Mouse (Mus musculus): ENCODE data around the gene Pde4d. TPM values are rescaled to one million over a fixed set of nuclear protein-coding genes. Genes with fewer than 3 reads are reported as not detected.

Gene Pde4d
- polyA plus RNA-seq, 1 experiment from 2014 or later = 14.6 TPM

DNA sequence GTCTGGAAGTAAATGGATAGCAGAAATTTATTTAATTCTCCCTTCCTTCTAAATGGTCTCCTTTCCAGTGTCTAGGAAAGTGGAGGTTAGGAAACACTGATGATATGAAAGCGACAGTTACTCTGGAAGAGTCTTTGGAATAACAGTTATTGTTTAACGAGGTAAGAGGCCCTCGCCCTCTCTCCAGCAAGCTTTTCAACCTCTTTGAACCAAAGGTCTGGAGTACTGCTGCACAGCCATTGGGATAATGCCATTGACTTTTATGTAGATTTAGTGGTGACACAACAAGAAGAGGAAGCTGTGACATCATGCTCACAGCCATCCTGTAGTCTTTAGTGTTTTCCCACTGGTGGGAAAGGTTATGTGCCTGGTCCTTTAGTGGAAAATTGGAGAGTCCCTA, 409.6 kb downstream of the Pde4d start:
- no peak overlapping the region for H3K9ac ChIP-seq (replicated peaks; ENCODE audit: low read length)
- H3K27ac ChIP-seq (replicated peaks; ENCODE audit: low read depth, low read length) = no peak overlapping the region
- no peaks in the 10 kb centered on the region for H3K36me3 ChIP-seq (replicated peaks; ENCODE audit: control insufficient read depth, insufficient read depth, low read depth, low read length)
- H3K4me2 ChIP-seq (ENCODE audit: low read depth, low read length) = no peak overlapping the region
- ATAC-seq (replicated peaks; ENCODE audit: insufficient number of reproducible peaks, low FRiP score, low TSS enrichment, low read depth) (no peak), DNase-seq (ENCODE audit: low spot score) (no peak)
- 87% methylated on average over 3 of the region's 3 CpGs for WGBS
- no peak overlapping the region for H3K4me3 ChIP-seq (ENCODE audit: low read depth, low read length)
- H3K9me3 ChIP-seq (replicated peaks; ENCODE audit: control insufficient read depth, low read length) = no peaks in the 10 kb centered on the region
- H3K27me3 ChIP-seq (ENCODE audit: control insufficient read depth, insufficient read depth, low read length) = no peaks in the 10 kb centered on the region
- H3K4me1 ChIP-seq (ENCODE audit: control insufficient read depth, insufficient read depth, low read length) = no peaks in the 10 kb centered on the region

DNA sequence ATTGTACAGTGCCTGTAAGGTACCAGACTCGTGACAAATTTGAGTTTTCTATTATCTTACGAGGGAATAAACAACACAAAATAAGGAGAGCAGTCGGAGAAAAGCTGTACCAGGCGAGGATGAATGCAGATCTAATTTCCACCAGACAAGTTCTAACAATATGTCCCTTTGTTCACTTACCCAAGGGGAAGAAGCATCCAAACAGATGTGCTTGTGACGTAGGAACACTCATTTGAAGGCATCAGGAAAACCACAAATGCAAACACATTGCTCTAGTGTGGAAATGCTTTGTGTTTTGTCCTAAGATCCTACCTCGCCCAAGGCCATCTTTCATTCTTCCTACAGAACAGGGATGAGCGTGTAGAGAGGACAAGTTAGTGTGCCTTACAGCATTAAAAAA, 411.0 kb downstream of the Pde4d start:
- H3K4me3 ChIP-seq (ENCODE audit: low read depth, low read length) = no peak overlapping the region
- WGBS = 32% methylated on average over 7 of the region's 7 CpGs
- no peak overlapping the region for H3K4me2 ChIP-seq (ENCODE audit: low read depth, low read length)
- no peak for DNase-seq (ENCODE audit: low spot score)
- no peaks in the 10 kb centered on the region for H3K36me3 ChIP-seq (replicated peaks; ENCODE audit: control insufficient read depth, insufficient read depth, low read depth, low read length)
- no peaks in the 10 kb centered on the region for H3K27me3 ChIP-seq (ENCODE audit: control insufficient read depth, insufficient read depth, low read length)
- H3K9me3 ChIP-seq (replicated peaks; ENCODE audit: control insufficient read depth, low read length) = no peaks in the 10 kb centered on the region
- no peak for ATAC-seq (replicated peaks; ENCODE audit: insufficient number of reproducible peaks, low FRiP score, low TSS enrichment, low read depth)
- no peak overlapping the region for H3K9ac ChIP-seq (replicated peaks; ENCODE audit: low read length)
- H3K4me1 ChIP-seq (ENCODE audit: control insufficient read depth, insufficient read depth, low read length) = no peaks in the 10 kb centered on the region
- no peak overlapping the region for H3K27ac ChIP-seq (replicated peaks; ENCODE audit: low read depth, low read length)

DNA sequence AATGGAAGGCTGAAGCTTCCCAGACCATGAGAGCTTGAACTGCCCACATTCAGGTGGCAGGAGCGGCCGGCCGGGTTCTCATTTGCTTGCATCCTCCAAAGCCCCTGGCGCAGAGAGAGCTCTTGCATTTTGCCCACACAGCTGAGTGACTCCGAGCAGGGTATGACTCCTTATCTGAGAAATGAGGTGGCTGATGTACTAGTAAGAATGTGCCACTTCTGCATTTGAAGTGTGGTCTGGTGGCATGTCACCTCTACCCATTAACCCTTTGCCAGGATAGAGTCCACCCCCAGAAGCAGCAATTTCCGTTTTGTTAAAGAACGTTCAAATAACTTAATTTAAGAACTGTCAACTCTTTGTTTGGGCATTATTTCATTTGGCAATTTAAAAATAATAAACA, 412.0 kb downstream of the Pde4d start:
- ATAC-seq (replicated peaks; ENCODE audit: insufficient number of reproducible peaks, low FRiP score, low TSS enrichment, low read depth) = no peak
- DNase-seq (ENCODE audit: low spot score) = no peak

DNA sequence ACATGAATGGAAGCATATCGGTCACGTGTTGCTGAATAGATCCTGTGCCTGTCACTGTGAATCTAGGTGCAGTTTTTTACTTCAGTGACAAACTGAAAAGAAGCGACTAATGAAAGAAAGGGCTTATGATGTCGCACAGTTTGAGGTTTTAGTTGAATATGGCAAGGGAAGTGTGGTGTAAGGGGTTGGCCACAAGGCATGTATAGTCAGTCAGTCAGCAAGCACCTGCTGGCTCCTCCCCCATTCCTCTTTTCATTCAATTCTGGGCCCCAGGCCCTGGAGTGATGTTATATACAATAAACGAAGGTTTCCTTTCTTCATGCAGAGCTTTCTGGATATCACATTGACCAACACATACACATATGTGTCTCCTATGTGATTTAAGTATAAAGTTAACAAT, 412.4 kb downstream of the Pde4d start:
- Histone ChIP-seq H3K4me1 (ENCODE audit: control insufficient read depth, insufficient read depth, low read length) (no peaks in the 10 kb centered on the region), H3K4me3 (ENCODE audit: low read depth, low read length) (no peak overlapping the region), H3K9ac (replicated peaks; ENCODE audit: low read length) (no peak overlapping the region), H3K27ac (replicated peaks; ENCODE audit: low read depth, low read length) (no peak overlapping the region), H3K9me3 (replicated peaks; ENCODE audit: control insufficient read depth, low read length) (no peaks in the 10 kb centered on the region), H3K4me2 (ENCODE audit: low read depth, low read length) (no peak overlapping the region), H3K36me3 (replicated peaks; ENCODE audit: control insufficient read depth, insufficient read depth, low read depth, low read length) (no peaks in the 10 kb centered on the region), H3K27me3 (ENCODE audit: control insufficient read depth, insufficient read depth, low read length) (no peaks in the 10 kb centered on the region)
- DNase-seq (ENCODE audit: low spot score) (no peak), ATAC-seq (replicated peaks; ENCODE audit: insufficient number of reproducible peaks, low FRiP score, low TSS enrichment, low read depth) (no peak)
- WGBS = 79% methylated on average over 5 of the region's 5 CpGs

More for the DNA sequence above, 412.0 kb downstream of the Pde4d start:
- Histone ChIP-seq H3K9me3 (replicated peaks; ENCODE audit: control insufficient read depth, low read length) (no peaks in the 10 kb centered on the region), H3K27ac (replicated peaks; ENCODE audit: low read depth, low read length) (no peak overlapping the region), H3K9ac (replicated peaks; ENCODE audit: low read length) (no peak overlapping the region), H3K4me3 (ENCODE audit: low read depth, low read length) (no peak overlapping the region), H3K27me3 (ENCODE audit: control insufficient read depth, insufficient read depth, low read length) (no peaks in the 10 kb centered on the region), H3K4me1 (ENCODE audit: control insufficient read depth, insufficient read depth, low read length) (no peaks in the 10 kb centered on the region), H3K36me3 (replicated peaks; ENCODE audit: control insufficient read depth, insufficient read depth, low read depth, low read length) (no peaks in the 10 kb centered on the region), H3K4me2 (ENCODE audit: low read depth, low read length) (no peak overlapping the region)
- WGBS = 88% methylated on average over 7 of the region's 7 CpGs

DNA sequence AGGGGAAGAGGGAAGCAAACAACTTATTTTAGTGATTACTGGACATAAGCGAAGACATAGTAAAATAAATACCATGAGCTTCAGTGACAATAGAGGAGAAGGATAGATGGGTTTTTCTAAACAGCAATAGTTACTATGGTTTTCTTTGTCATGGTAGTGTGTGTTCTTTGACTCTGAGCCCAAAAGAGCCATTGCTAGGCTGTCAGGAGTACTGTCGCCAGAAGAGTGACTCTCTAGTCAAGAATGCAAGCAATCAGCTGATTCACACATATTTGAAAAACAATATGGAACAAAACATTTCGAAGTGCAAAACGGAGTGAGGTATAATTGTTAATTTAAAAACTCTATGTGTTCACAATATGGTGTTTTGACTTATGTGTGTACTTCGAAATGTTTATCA, 450.4 kb downstream of the Pde4d start:
- Histone ChIP-seq H3K4me2 (ENCODE audit: low read depth, low read length) (no peak overlapping the region), H3K27ac (replicated peaks; ENCODE audit: low read depth, low read length) (no peak overlapping the region), H3K9me3 (replicated peaks; ENCODE audit: control insufficient read depth, low read length) (no peaks in the 10 kb centered on the region), H3K27me3 (ENCODE audit: control insufficient read depth, insufficient read depth, low read length) (no peaks in the 10 kb centered on the region), H3K4me3 (ENCODE audit: low read depth, low read length) (no peak overlapping the region), H3K4me1 (ENCODE audit: control insufficient read depth, insufficient read depth, low read length) (no peaks in the 10 kb centered on the region), H3K36me3 (replicated peaks; ENCODE audit: control insufficient read depth, insufficient read depth, low read depth, low read length) (no peaks in the 10 kb centered on the region), H3K9ac (replicated peaks; ENCODE audit: low read length) (no peak overlapping the region)
- WGBS = 87% methylated on average over 5 of the region's 5 CpGs
- no peak for ATAC-seq (replicated peaks; ENCODE audit: insufficient number of reproducible peaks, low FRiP score, low TSS enrichment, low read depth)
- no peak for DNase-seq (ENCODE audit: low spot score)

DNA sequence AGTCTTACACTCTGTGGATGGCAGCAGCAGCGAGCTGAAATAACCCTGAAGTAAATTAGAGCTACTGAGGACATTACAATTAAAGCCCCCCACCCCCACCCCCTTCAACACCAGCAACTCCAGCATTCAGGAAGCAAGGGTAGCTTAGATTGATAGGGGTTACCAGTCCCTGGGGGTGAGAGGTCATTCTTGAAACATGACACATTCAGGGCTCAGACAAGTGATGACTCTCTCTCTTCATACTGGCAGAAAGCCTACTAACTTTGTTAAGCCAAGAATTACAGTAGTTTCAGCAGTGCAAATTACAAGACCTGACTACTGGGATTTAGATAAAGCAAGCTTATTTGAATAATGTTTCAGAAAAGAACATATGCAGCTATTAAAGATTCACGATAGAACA, 455.4 kb downstream of the Pde4d start:
- no peaks in the 10 kb centered on the region for H3K4me1 ChIP-seq (ENCODE audit: control insufficient read depth, insufficient read depth, low read length)
- H3K4me3 ChIP-seq (ENCODE audit: low read depth, low read length) = no peak overlapping the region
- ATAC-seq (replicated peaks; ENCODE audit: insufficient number of reproducible peaks, low FRiP score, low TSS enrichment, low read depth) (no peak), DNase-seq (ENCODE audit: low spot score) (peak; percentile 2)
- WGBS = 58% methylated on average over 2 of the region's 2 CpGs
- no peak overlapping the region for H3K9ac ChIP-seq (replicated peaks; ENCODE audit: low read length)
- no peaks in the 10 kb centered on the region for H3K36me3 ChIP-seq (replicated peaks; ENCODE audit: control insufficient read depth, insufficient read depth, low read depth, low read length)
- H3K9me3 ChIP-seq (replicated peaks; ENCODE audit: control insufficient read depth, low read length) = no peaks in the 10 kb centered on the region
- no peak overlapping the region for H3K27ac ChIP-seq (replicated peaks; ENCODE audit: low read depth, low read length)
- H3K27me3 ChIP-seq (ENCODE audit: control insufficient read depth, insufficient read depth, low read length) = no peaks in the 10 kb centered on the region
- H3K4me2 ChIP-seq (ENCODE audit: low read depth, low read length) = no peak overlapping the region

DNA sequence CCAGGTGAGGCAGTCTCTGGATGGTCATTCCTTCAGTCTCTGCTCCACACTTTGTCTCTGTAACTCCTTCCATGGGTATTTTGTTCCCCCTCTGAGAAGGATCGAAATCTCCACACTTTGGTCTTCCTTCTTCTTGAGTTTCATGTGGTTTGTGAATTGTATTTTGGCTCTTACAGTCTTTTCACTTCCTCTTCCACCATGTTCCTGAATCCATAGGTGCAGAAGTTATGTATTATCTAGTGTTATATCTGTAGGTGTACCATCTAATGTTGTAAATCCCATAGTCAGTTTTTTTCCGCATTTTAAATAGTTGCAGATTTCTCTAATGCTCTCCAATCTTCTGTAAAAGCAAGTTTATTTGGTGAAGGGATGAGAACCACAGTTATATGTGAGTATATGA, 459.4 kb downstream of the Pde4d start:
- no peak for ATAC-seq (replicated peaks; ENCODE audit: insufficient number of reproducible peaks, low FRiP score, low TSS enrichment, low read depth)
- no peaks in the 10 kb centered on the region for H3K9me3 ChIP-seq (replicated peaks; ENCODE audit: control insufficient read depth, low read length)

DNA sequence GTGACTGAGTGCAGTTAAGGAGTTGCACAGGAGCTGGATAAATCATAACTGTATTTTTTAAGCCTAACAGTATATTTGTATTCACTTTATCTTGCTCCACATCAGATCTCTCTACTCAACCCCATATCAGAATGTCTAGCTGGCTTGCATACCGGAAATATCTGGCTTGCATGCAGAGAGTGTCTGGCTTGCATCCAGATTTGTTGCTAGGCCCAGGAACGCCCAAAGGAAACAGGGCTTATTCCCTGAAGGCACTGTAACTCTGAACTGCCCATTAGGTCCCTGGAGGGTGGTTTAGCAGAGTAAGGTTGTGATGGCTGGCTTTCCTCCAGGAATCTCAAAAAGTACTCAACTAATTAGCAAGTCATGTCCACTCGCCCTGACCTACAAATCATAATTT, 464.9 kb downstream of the Pde4d start:
- H3K36me3 ChIP-seq (replicated peaks; ENCODE audit: control insufficient read depth, insufficient read depth, low read depth, low read length) = no peaks in the 10 kb centered on the region
- 75% methylated on average over 3 of the region's 3 CpGs for WGBS
- no peak overlapping the region for H3K4me2 ChIP-seq (ENCODE audit: low read depth, low read length)
- H3K27me3 ChIP-seq (ENCODE audit: control insufficient read depth, insufficient read depth, low read length) = no peaks in the 10 kb centered on the region
- H3K9me3 ChIP-seq (replicated peaks; ENCODE audit: control insufficient read depth, low read length) = no peaks in the 10 kb centered on the region
- no peak overlapping the region for H3K4me3 ChIP-seq (ENCODE audit: low read depth, low read length)
- no peaks in the 10 kb centered on the region for H3K4me1 ChIP-seq (ENCODE audit: control insufficient read depth, insufficient read depth, low read length)
- H3K27ac ChIP-seq (replicated peaks; ENCODE audit: low read depth, low read length) = no peak overlapping the region
- no peak for DNase-seq (ENCODE audit: low spot score)
- no peak for ATAC-seq (replicated peaks; ENCODE audit: insufficient number of reproducible peaks, low FRiP score, low TSS enrichment, low read depth)
- no peak overlapping the region for H3K9ac ChIP-seq (replicated peaks; ENCODE audit: low read length)

More for the DNA sequence above, 459.4 kb downstream of the Pde4d start:
- Histone ChIP-seq H3K27ac (replicated peaks; ENCODE audit: low read depth, low read length) (no peak overlapping the region), H3K36me3 (replicated peaks; ENCODE audit: control insufficient read depth, insufficient read depth, low read depth, low read length) (no peaks in the 10 kb centered on the region), H3K27me3 (ENCODE audit: control insufficient read depth, insufficient read depth, low read length) (no peaks in the 10 kb centered on the region), H3K4me2 (ENCODE audit: low read depth, low read length) (no peak overlapping the region), H3K4me3 (ENCODE audit: low read depth, low read length) (no peak overlapping the region), H3K9ac (replicated peaks; ENCODE audit: low read length) (no peak overlapping the region), H3K4me1 (ENCODE audit: control insufficient read depth, insufficient read depth, low read length) (no peaks in the 10 kb centered on the region)
- WGBS = 89% methylated on average over 2 of the region's 2 CpGs
- DNase-seq (ENCODE audit: low spot score) = no peak

Data from embryonic facial prominence, embryonic 11.5 days (tissue).